Mouse (Mus musculus) thymus, postnatal 0 days (tissue): ENCODE measurements around the gene Dync1i1. TPM values are rescaled to one million over a fixed set of nuclear protein-coding genes. Genes with fewer than 3 reads are reported as not detected.

Source experiments
- DNase-seq: peaks from one replicate; pipeline ENCODE4 v3.0.0-alpha.2; 2015; ENCODE audit warnings: low spot score
- polyA plus RNA-seq: library from polyadenylated mRNA; unstranded; fragments of >200 nt; fragmentation: Nextera tagmentation; extraction: Ambion mirVana; gene quantifications from 2 replicates; pipeline ENCODE4 v1.2.1, GENCODE M21; 2015

The Dync1i1 gene
- polyA plus RNA-seq, 1 experiment from 2014 or later: 1.9 TPM

- DNase-seq: no peak
Measured at GRCm38 (mm10) chr6:5770283-5770682, 44.8 kb downstream of the Dync1i1 start.

- DNase-seq: no peak
Measured at GRCm38 (mm10) chr6:5775461-5775860, 50.0 kb downstream of the Dync1i1 start.

GRCm38 (mm10) chr6:5781752-5782151, 56.3 kb downstream of the Dync1i1 start:
- DNase-seq: no peak

GRCm38 (mm10) chr6:5783830-5784229, 58.4 kb downstream of the Dync1i1 start:
- no peak for DNase-seq

GRCm38 (mm10) chr6:5790607-5791006, 65.2 kb downstream of the Dync1i1 start:
- no peak for DNase-seq

- DNase-seq: no peak
Measured at GRCm38 (mm10) chr6:5794106-5794753, 68.8 kb downstream of the Dync1i1 start.

- DNase-seq: no peak
Measured at GRCm38 (mm10) chr6:5795314-5795713, 69.9 kb downstream of the Dync1i1 start.

GRCm38 (mm10) chr6:5802124-5802839, 76.8 kb downstream of the Dync1i1 start:
- peak; percentile 21 for DNase-seq

- DNase-seq: no peak
Measured at GRCm38 (mm10) chr6:5802840-5803491, 77.5 kb downstream of the Dync1i1 start.

- DNase-seq: no peak
Measured at GRCm38 (mm10) chr6:5808008-5808421, 82.6 kb downstream of the Dync1i1 start.

GRCm38 (mm10) chr6:5812076-5812475, 86.6 kb downstream of the Dync1i1 start:
- DNase-seq: no peak

- no peak for DNase-seq
Measured at GRCm38 (mm10) chr6:5819674-5820073, 94.2 kb downstream of the Dync1i1 start.

GRCm38 (mm10) chr6:5825461-5825860, 100.0 kb downstream of the Dync1i1 start:
- DNase-seq: no peak

GRCm38 (mm10) chr6:5827064-5827463, 101.6 kb downstream of the Dync1i1 start:
- DNase-seq: no peak

- no peak for DNase-seq
Measured at GRCm38 (mm10) chr6:5828409-5828974, 103.1 kb downstream of the Dync1i1 start.

- no peak for DNase-seq
Measured at GRCm38 (mm10) chr6:5829148-5829547, 103.7 kb downstream of the Dync1i1 start.

GRCm38 (mm10) chr6:5830717-5831116, 105.3 kb downstream of the Dync1i1 start:
- DNase-seq: no peak

- DNase-seq: no peak
Measured at GRCm38 (mm10) chr6:5831233-5831632, 105.8 kb downstream of the Dync1i1 start.

GRCm38 (mm10) chr6:5832838-5833237, 107.4 kb downstream of the Dync1i1 start:
- DNase-seq: no peak

- no peak for DNase-seq
Measured at GRCm38 (mm10) chr6:5842466-5842865, 117.0 kb downstream of the Dync1i1 start.

- DNase-seq: no peak
Measured at GRCm38 (mm10) chr6:5846154-5846553, 120.7 kb downstream of the Dync1i1 start.
